Mouse (Mus musculus): ENCODE data around the gene Pcp4l1. TPM values are rescaled to one million over a fixed set of nuclear protein-coding genes. Genes with fewer than 3 reads are reported as not detected.

Pcp4l1 gene
- polyA plus RNA-seq, 1 experiment from 2014 or later: 7.3 TPM

DNA sequence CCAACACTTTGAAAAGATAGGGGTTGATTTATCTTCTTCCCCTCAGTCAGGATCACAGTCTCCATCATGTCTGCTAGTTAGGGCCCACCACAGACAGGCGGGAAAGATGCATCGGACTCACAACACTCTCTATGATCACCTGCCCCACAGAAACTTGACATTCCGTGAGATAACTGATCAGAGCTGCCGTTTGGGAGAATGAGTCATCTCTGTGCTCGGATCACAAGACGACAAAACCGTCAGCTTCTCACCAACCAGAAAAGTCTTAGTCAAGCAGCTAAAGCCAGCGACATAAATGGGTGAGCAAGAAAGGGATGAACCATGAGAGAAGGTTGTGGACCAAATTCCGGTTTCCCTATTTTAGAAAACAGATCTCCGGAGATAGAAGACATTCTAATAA is 3.8 kb downstream of the Pcp4l1 start:
- peaks cover 81% of the 10 kb centered on the region for H3K27me3 ChIP-seq (ENCODE audit: poor library complexity, severe bottlenecking)
- H3K4me3 ChIP-seq: no peak overlapping the region
- no peaks in the 10 kb centered on the region for H3K9me3 ChIP-seq
- peaks cover 65% of the 10 kb centered on the region for H3K4me1 ChIP-seq
- DNase-seq (ENCODE audit: extremely low spot score, low spot score): no peak
- H3K36me3 ChIP-seq (replicated peaks): no peaks in the 10 kb centered on the region
- no peak overlapping the region for H3K27ac ChIP-seq
- WGBS: 51% methylated on average over 10 of the region's 10 CpGs

- 94% methylated on average over 9 of the region's 9 CpGs for WGBS
- H3K27me3 ChIP-seq (ENCODE audit: poor library complexity, severe bottlenecking): peaks cover 66% of the 10 kb centered on the region
- no peaks in the 10 kb centered on the region for H3K36me3 ChIP-seq (replicated peaks)
- 0 out of 2 replicates have a peak overlapping the region, but pooled peaks have one; percentile 5 for H3K27ac ChIP-seq
- H3K9me3 ChIP-seq: no peaks in the 10 kb centered on the region
- no peak overlapping the region for H3K4me3 ChIP-seq
- peaks cover 71% of the 10 kb centered on the region for H3K4me1 ChIP-seq
- DNase-seq (ENCODE audit: extremely low spot score, low spot score): no peak
These were observed 5.2 kb downstream of the Pcp4l1 start for GRCm38 (mm10) chr1:171190832-171191231.

DNA sequence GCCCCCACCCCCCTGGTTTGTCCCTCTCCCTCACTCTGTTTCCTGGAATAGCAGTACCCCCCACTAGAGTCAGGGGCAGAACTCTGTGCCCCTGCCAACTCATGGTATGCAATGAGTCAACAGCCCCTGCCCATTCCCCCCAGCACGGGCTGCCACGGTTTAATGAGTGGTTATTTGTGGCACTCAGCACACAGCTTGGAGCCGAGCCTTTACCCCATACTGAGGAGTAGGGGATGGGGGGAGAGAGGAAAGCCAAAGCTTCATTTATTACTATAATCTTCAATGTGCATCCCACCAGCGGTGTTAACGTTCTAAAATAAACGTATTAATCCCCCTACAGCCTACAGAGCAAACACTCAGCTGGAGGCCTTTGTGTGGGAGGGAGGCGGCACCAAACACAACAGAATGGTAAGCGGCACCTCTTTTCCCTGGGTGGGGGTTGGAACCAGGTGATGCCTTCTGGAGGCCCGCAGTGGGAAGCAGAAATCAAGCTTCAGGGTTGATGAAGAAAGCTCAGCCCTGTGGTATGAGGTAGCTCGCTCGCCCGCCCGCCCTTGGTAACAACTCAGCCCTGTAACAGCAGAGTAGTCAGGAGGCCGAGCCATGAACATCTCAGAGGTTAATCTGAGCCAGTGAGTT is 6.5 kb downstream of the Pcp4l1 start:
- no peaks in the 10 kb centered on the region for H3K9me3 ChIP-seq
- DNase-seq (ENCODE audit: extremely low spot score, low spot score): no peak
- peaks cover 63% of the 10 kb centered on the region for H3K4me1 ChIP-seq
- H3K4me3 ChIP-seq: no peak overlapping the region
- H3K27ac ChIP-seq: peak overlapping the region; percentile 73
- H3K27me3 ChIP-seq (ENCODE audit: poor library complexity, severe bottlenecking): peaks cover 54% of the 10 kb centered on the region
- H3K36me3 ChIP-seq (replicated peaks): no peaks in the 10 kb centered on the region
- WGBS: 23% methylated on average over 14 of the region's 14 CpGs

GRCm38 (mm10) chr1:171189046-171189445 is 7.0 kb downstream of the Pcp4l1 start:
- DNase-seq (ENCODE audit: extremely low spot score, low spot score): no peak
- no peaks in the 10 kb centered on the region for H3K9me3 ChIP-seq
- peaks cover 48% of the 10 kb centered on the region for H3K27me3 ChIP-seq (ENCODE audit: poor library complexity, severe bottlenecking)
- H3K4me1 ChIP-seq: peaks cover 58% of the 10 kb centered on the region
- 14% methylated on average over 8 of the region's 8 CpGs for WGBS
- no peak overlapping the region for H3K4me3 ChIP-seq
- peak overlapping the region; percentile 73 for H3K27ac ChIP-seq
- no peaks in the 10 kb centered on the region for H3K36me3 ChIP-seq (replicated peaks)

DNA sequence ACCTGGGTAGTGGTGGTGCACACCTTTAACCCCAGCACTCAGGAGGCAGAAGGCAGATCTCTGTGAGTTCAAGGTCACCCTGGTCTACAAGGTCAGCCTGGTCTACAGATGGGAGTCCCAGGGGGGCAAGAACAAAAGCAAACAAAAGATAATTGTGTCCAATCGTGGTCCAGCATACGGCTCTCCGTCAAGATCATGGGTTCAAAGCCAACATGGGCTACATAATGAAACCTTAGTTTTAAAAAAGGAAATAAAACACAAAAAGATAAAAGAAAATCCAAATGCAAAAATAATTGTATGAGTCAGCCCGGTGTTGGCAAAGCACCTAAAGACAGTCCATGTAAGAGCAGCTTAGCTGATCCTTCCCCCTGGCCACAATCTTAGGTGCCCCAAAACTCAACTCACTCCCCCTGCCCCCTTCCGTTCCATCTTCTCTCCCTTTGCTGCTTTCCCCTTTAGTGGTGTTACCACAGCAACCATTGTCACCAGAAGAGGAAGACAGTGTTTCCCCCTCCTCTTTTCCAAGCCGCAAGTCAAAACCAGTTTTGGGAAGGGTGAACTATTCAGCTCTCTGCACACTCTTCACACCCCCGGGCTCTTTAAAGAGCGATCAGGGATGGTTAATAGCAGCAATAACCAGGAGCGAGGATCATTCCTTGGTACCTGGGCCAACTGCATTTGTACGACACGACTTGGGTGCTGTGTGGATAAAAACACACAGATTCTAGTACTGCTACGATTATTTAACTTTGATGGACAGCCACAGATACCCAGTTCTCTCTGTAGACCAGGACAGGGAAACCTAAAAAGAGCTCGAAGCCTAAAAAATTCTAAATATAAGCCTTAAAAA is 8.0 kb downstream of the Pcp4l1 start:
- no peaks in the 10 kb centered on the region for H3K36me3 ChIP-seq (replicated peaks)
- H3K4me3 ChIP-seq: peak overlapping the region; percentile 24
- peak overlapping the region; percentile 73 for H3K27ac ChIP-seq
- H3K4me1 ChIP-seq: peaks cover 48% of the 10 kb centered on the region
- WGBS: 44% methylated on average over 13 of the region's 13 CpGs
- H3K27me3 ChIP-seq (ENCODE audit: poor library complexity, severe bottlenecking): peaks cover 39% of the 10 kb centered on the region
- no peaks in the 10 kb centered on the region for H3K9me3 ChIP-seq
- no peak for DNase-seq (ENCODE audit: extremely low spot score, low spot score)

- Histone ChIP-seq H3K27me3 (ENCODE audit: poor library complexity, severe bottlenecking) (peaks cover 14% of the 10 kb centered on the region), H3K9me3 (no peaks in the 10 kb centered on the region), H3K4me1 (peaks cover 40% of the 10 kb centered on the region), H3K4me3 (no peak overlapping the region), H3K36me3 (replicated peaks) (no peaks in the 10 kb centered on the region), H3K27ac (0 out of 2 replicates have a peak overlapping the region, but pooled peaks have one; percentile 20)
- WGBS: 68% methylated on average over 8 of the region's 8 CpGs
- DNase-seq (ENCODE audit: extremely low spot score, low spot score): no peak
These were observed 10.4 kb downstream of the Pcp4l1 start for GRCm38 (mm10) chr1:171185655-171186054.

GRCm38 (mm10) chr1:171184314-171184713 is 11.8 kb downstream of the Pcp4l1 start:
- Histone ChIP-seq H3K4me1 (peaks cover 33% of the 10 kb centered on the region), H3K36me3 (replicated peaks) (no peaks in the 10 kb centered on the region), H3K27ac (no peak overlapping the region), H3K4me3 (no peak overlapping the region), H3K9me3 (no peaks in the 10 kb centered on the region), H3K27me3 (ENCODE audit: poor library complexity, severe bottlenecking) (peaks cover 2% of the 10 kb centered on the region)
- 86% methylated on average over 7 of the region's 7 CpGs for WGBS
- DNase-seq (ENCODE audit: extremely low spot score, low spot score): no peak

- no peak for DNase-seq (ENCODE audit: extremely low spot score, low spot score)
- WGBS: 83% methylated on average over 3 of the region's 3 CpGs
- H3K4me1 ChIP-seq: peaks cover 26% of the 10 kb centered on the region
- no peaks in the 10 kb centered on the region for H3K27me3 ChIP-seq (ENCODE audit: poor library complexity, severe bottlenecking)
- no peaks in the 10 kb centered on the region for H3K36me3 ChIP-seq (replicated peaks)
- no peak overlapping the region for H3K27ac ChIP-seq
- no peaks in the 10 kb centered on the region for H3K9me3 ChIP-seq
- no peak overlapping the region for H3K4me3 ChIP-seq
These were observed 12.4 kb downstream of the Pcp4l1 start for GRCm38 (mm10) chr1:171183620-171184019.

DNA sequence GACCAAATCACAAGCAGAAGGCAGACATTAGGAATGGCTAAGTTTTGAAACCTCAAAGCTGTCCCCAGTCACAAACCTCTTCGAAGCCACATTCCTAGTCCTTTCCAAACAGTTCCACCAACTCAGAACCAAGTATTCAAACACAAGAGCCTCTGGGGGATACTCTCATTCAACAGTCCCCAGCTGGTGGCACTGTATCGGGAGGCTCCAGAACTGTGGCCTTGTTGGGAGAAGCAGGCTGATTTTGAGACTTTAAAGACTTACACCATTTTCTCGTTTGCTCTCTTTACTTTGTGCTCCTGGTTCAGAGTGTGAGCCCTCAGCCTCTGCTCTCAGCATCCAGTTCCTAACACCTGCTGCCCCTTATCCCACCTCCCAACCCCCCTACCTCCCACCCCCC is 13.0 kb downstream of the Pcp4l1 start:
- H3K27me3 ChIP-seq (ENCODE audit: poor library complexity, severe bottlenecking): no peaks in the 10 kb centered on the region
- WGBS: 86% methylated on average over 3 of the region's 3 CpGs
- no peaks in the 10 kb centered on the region for H3K36me3 ChIP-seq (replicated peaks)
- H3K9me3 ChIP-seq: no peaks in the 10 kb centered on the region
- DNase-seq (ENCODE audit: extremely low spot score, low spot score): no peak
- H3K4me3 ChIP-seq: no peak overlapping the region
- peaks cover 20% of the 10 kb centered on the region for H3K4me1 ChIP-seq
- H3K27ac ChIP-seq: no peak overlapping the region

DNA sequence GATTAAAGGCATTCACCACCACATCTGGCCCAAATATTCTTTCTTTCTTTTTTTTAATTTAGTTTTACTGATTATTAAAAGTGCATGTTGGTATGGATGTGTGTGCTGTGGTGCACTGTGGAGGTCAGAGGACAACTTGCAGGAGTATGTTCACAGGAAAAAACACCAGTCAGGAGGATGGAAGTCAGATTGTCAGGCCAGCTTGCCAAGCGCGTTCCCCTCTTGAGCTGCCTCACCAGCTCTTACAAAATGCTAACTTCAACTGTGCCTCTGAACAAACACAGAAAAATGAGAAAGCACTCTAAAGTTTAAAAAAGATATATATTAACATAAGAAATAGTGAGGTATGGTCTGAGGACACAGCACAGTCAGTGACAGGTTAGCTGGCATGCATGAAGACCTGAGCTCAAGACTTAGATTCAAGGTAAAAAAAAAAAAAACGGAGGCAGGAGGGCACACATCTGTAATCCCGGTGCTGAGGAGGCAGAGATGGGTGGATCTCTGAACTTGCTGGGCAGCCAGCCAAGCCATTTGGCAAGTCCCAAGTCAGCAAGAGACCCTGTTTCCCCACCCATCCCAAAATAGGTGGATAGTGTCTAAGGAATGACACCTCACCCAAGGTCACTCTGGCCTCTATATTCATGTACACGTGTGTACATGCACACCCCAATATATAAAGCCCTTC is 16.4 kb downstream of the Pcp4l1 start:
- Histone ChIP-seq H3K27ac (no peak overlapping the region), H3K9me3 (no peaks in the 10 kb centered on the region), H3K27me3 (ENCODE audit: poor library complexity, severe bottlenecking) (no peaks in the 10 kb centered on the region), H3K36me3 (replicated peaks) (no peaks in the 10 kb centered on the region), H3K4me3 (no peak overlapping the region), H3K4me1 (no peaks in the 10 kb centered on the region)
- 83% methylated on average over 5 of the region's 5 CpGs for WGBS
- DNase-seq (ENCODE audit: extremely low spot score, low spot score): no peak

DNA sequence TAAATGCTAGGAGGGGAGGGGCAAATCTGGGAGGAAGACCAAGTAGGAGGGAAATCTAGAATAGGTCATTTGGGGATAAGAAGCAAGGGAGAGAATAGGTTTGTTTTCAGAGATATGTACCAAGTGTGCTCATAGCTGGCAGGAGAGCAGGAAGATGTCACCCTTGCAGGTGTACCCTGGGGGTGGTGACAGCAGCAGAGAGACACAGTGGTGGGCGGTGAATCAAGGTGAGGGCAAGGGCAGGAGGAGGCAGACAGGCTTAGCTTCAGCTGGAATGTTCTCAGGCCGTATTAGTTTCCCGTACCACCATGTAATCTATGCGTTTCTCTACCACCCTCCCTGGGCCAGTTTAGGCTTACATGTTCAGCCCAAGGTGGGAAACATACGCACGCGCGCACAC is 23.3 kb downstream of the Pcp4l1 start:
- Histone ChIP-seq H3K36me3 (replicated peaks) (no peaks in the 10 kb centered on the region), H3K4me3 (no peak overlapping the region), H3K27ac (no peak overlapping the region), H3K27me3 (ENCODE audit: poor library complexity, severe bottlenecking) (no peaks in the 10 kb centered on the region), H3K9me3 (no peaks in the 10 kb centered on the region), H3K4me1 (no peaks in the 10 kb centered on the region)
- DNase-seq (ENCODE audit: extremely low spot score, low spot score): no peak
- 97% methylated on average over 8 of the region's 8 CpGs for WGBS

GRCm38 (mm10) chr1:171171138-171171537 is 24.9 kb downstream of the Pcp4l1 start:
- no peaks in the 10 kb centered on the region for H3K4me1 ChIP-seq
- H3K27me3 ChIP-seq (ENCODE audit: poor library complexity, severe bottlenecking): no peaks in the 10 kb centered on the region
- no peak overlapping the region for H3K4me3 ChIP-seq
- no peak for DNase-seq (ENCODE audit: extremely low spot score, low spot score)
- H3K36me3 ChIP-seq (replicated peaks): no peaks in the 10 kb centered on the region
- 66% methylated on average over 3 of the region's 3 CpGs for WGBS
- H3K9me3 ChIP-seq: no peaks in the 10 kb centered on the region
- no peak overlapping the region for H3K27ac ChIP-seq

- 71% methylated on average over 3 of the region's 3 CpGs for WGBS
- Histone ChIP-seq H3K36me3 (replicated peaks) (no peaks in the 10 kb centered on the region), H3K4me1 (no peaks in the 10 kb centered on the region), H3K27me3 (ENCODE audit: poor library complexity, severe bottlenecking) (no peaks in the 10 kb centered on the region), H3K4me3 (no peak overlapping the region), H3K27ac (no peak overlapping the region), H3K9me3 (no peaks in the 10 kb centered on the region)
- DNase-seq (ENCODE audit: extremely low spot score, low spot score): no peak
These were observed 26.2 kb downstream of the Pcp4l1 start for GRCm38 (mm10) chr1:171169913-171170312.

Measured in forebrain, embryonic 10.5 days (tissue).